Mouse (Mus musculus): Measurements from ENCODE around the gene Lipc.

The Lipc gene

GRCm38 (mm10) chr9:70829784-70830488, 122.1 kb downstream of the Lipc start:
- in situ Hi-C loops (cut with MboI; ENCODE audit: low sequenced_read_pairs), result no loop called here

GRCm38 (mm10) chr9:70827911-70828310, 124.1 kb downstream of the Lipc start:
- in situ Hi-C loops (cut with MboI; ENCODE audit: low sequenced_read_pairs), result no loop called here

GRCm38 (mm10) chr9:70824103-70824502, 127.9 kb downstream of the Lipc start:
- in situ Hi-C loops (cut with MboI; ENCODE audit: low sequenced_read_pairs), result no loop called here

GRCm38 (mm10) chr9:70818739-70819138, 133.3 kb downstream of the Lipc start:
- in situ Hi-C loops (cut with MboI; ENCODE audit: low sequenced_read_pairs), result no loop called here

- in situ Hi-C loops (cut with MboI; ENCODE audit: low sequenced_read_pairs), result no loop called here
These were observed 134.6 kb downstream of the Lipc start for GRCm38 (mm10) chr9:70817396-70817795.

- in situ Hi-C loops (cut with MboI; ENCODE audit: low sequenced_read_pairs), result no loop called here
These were observed 135.2 kb downstream of the Lipc start for GRCm38 (mm10) chr9:70816701-70817305.

- in situ Hi-C loops (cut with MboI; ENCODE audit: low sequenced_read_pairs), result no loop called here
These were observed 139.5 kb downstream of the Lipc start for GRCm38 (mm10) chr9:70812551-70812950.

- in situ Hi-C loops (cut with MboI; ENCODE audit: low sequenced_read_pairs), result no loop called here
These were observed 144.3 kb downstream of the Lipc start for GRCm38 (mm10) chr9:70807714-70808113.

GRCm38 (mm10) chr9:70806069-70806468, 146.0 kb downstream of the Lipc start:
- in situ Hi-C loops (cut with MboI; ENCODE audit: low sequenced_read_pairs), result no loop called here

GRCm38 (mm10) chr9:70802816-70803215, 149.2 kb downstream of the Lipc start:
- in situ Hi-C loops (cut with MboI; ENCODE audit: low sequenced_read_pairs), result no loop called here

GRCm38 (mm10) chr9:70801761-70802160, 150.3 kb downstream of the Lipc start:
- in situ Hi-C loops (cut with MboI; ENCODE audit: low sequenced_read_pairs), result no loop called here

GRCm38 (mm10) chr9:70800588-70801315, 151.3 kb downstream of the Lipc start:
- in situ Hi-C loops (cut with MboI; ENCODE audit: low sequenced_read_pairs), result no loop called here

GRCm38 (mm10) chr9:70795439-70795757, 156.6 kb downstream of the Lipc start:
- in situ Hi-C loops (cut with MboI; ENCODE audit: low sequenced_read_pairs), result no loop called here

- in situ Hi-C loops (cut with MboI; ENCODE audit: low sequenced_read_pairs), result no loop called here
These were observed 157.2 kb downstream of the Lipc start for GRCm38 (mm10) chr9:70794643-70795438.

GRCm38 (mm10) chr9:70790621-70791020, 161.4 kb downstream of the Lipc start:
- in situ Hi-C loops (cut with MboI; ENCODE audit: low sequenced_read_pairs), result no loop called here

- in situ Hi-C loops (cut with MboI; ENCODE audit: low sequenced_read_pairs), result no loop called here
These were observed 163.3 kb downstream of the Lipc start for GRCm38 (mm10) chr9:70788705-70789104.

GRCm38 (mm10) chr9:70782191-70782590, 169.8 kb downstream of the Lipc start:
- in situ Hi-C loops (cut with MboI; ENCODE audit: low sequenced_read_pairs), result no loop called here

GRCm38 (mm10) chr9:70775517-70775916, 176.5 kb downstream of the Lipc start:
- in situ Hi-C loops (cut with MboI; ENCODE audit: low sequenced_read_pairs), result no loop called here

- in situ Hi-C loops (cut with MboI; ENCODE audit: low sequenced_read_pairs), result no loop called here
These were observed 191.1 kb downstream of the Lipc start for GRCm38 (mm10) chr9:70760974-70761373.

- in situ Hi-C loops (cut with MboI; ENCODE audit: low sequenced_read_pairs), result no loop called here
These were observed 200.4 kb downstream of the Lipc start for GRCm38 (mm10) chr9:70751504-70752222.
